Mouse (Mus musculus) spleen, adult 12 weeks (tissue): ENCODE data around the gene Gm20219.
"Not testable (repeated sequence)": the region's sequence is repeated elsewhere in the genome, so short reads cannot be mapped to it uniquely, and the experiment has no call there.

ENCODE experiments used
- DNase-seq: peaks from one replicate; pipeline ENCODE4 v3.0.0; 2022; ENCODE audit warnings: low spot score

Gm20219 gene

GRCm38 (mm10) chr17:56512310-56512709 lies 41.9 kb downstream of the Gm20219 start, which contains the start of gene Znrf4:
Gene Znrf4, minus strand, starts transcription at chr17:56512431.
- no peak for DNase-seq

GRCm38 (mm10) chr17:56511707-56512090 lies 42.5 kb downstream of the Gm20219 start:
- DNase-seq, result no peak

GRCm38 (mm10) chr17:56510970-56511706 lies 43.0 kb downstream of the Gm20219 start:
- no peak for DNase-seq

- DNase-seq, result no peak
Measured at GRCm38 (mm10) chr17:56510473-56510969, 43.7 kb downstream of the Gm20219 start.

- no peak for DNase-seq
Measured at GRCm38 (mm10) chr17:56509707-56510472, 44.3 kb downstream of the Gm20219 start.

- DNase-seq, result no peak
Measured at GRCm38 (mm10) chr17:56509021-56509640, 45.1 kb downstream of the Gm20219 start.

GRCm38 (mm10) chr17:56507161-56508068 lies 46.8 kb downstream of the Gm20219 start:
- DNase-seq, result peak; percentile 75

GRCm38 (mm10) chr17:56506417-56507065 lies 47.6 kb downstream of the Gm20219 start:
- no peak for DNase-seq

- DNase-seq, result no peak
Measured at GRCm38 (mm10) chr17:56505401-56505800, 48.8 kb downstream of the Gm20219 start.

GRCm38 (mm10) chr17:56502526-56502925 lies 51.7 kb downstream of the Gm20219 start:
- DNase-seq, result no peak

- not testable (repeated sequence) for DNase-seq
Measured at GRCm38 (mm10) chr17:56501635-56502400, 52.4 kb downstream of the Gm20219 start.
